Mouse (Mus musculus) C2C12 (cell line): ENCODE results near the gene Asic2.

Experiments
- CEBPB ChIP-seq: IDR thresholded peaks from one replicate; pipeline ENCODE4 v1.6.1; 2011; ENCODE audit warnings: low read depth, mild to moderate bottlenecking, control low read depth, moderate library complexity
- CTCF ChIP-seq: IDR thresholded peaks from one replicate; pipeline ENCODE4 v1.5.1; 2011; ENCODE audit not compliant: control insufficient read depth, insufficient read depth, insufficient read length
- MAX ChIP-seq: IDR thresholded peaks from one replicate; pipeline ENCODE4 v1.6.1; 2011; ENCODE audit warnings: mild to moderate bottlenecking, control low read depth
- MYOD1 ChIP-seq: IDR thresholded peaks from one replicate; pipeline ENCODE4 v1.6.1; 2011; ENCODE audit warnings: low read depth; ENCODE audit not compliant: control insufficient read depth, insufficient read length
- MYOG ChIP-seq: IDR thresholded peaks from one replicate; pipeline ENCODE4 v1.6.1; 2011; ENCODE audit not compliant: control insufficient read depth, insufficient read length; ENCODE audit errors: extremely low read depth
- USF1 ChIP-seq: IDR thresholded peaks from one replicate; pipeline ENCODE4 v1.6.1; 2011; ENCODE audit warnings: low read depth, mild to moderate bottlenecking, control low read depth, moderate library complexity

DNA sequence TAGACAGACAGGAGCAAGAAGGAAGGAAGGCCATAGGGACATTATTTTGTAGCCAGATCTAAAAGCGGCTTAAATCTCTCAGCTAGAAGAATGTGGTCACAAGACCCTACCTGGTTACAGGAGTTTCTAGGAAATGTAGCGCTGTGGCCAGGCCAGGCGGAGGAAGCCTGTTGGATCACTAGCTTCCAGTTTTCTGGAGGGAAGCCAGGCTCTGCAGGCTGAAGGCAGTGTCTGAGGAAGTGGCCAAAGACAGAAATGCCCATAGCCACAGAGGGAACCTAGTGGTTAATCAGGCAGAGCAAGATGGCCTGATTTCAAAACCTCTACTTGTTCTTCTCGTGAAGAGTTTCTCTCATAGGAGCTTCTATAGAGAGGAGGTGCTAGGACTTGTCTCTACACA, 513.3 kb downstream of the Asic2 start:
- TF ChIP-seq USF1, result no peak
- no peak for TF ChIP-seq CTCF
- TF ChIP-seq CEBPB, result no peak
- no peak for TF ChIP-seq MYOG
- TF ChIP-seq MAX, result no peak
- no peak for TF ChIP-seq MYOD1
